Comparison of ENCODE assay signal across 8 mouse cellular contexts in the genomic region with DNA sequence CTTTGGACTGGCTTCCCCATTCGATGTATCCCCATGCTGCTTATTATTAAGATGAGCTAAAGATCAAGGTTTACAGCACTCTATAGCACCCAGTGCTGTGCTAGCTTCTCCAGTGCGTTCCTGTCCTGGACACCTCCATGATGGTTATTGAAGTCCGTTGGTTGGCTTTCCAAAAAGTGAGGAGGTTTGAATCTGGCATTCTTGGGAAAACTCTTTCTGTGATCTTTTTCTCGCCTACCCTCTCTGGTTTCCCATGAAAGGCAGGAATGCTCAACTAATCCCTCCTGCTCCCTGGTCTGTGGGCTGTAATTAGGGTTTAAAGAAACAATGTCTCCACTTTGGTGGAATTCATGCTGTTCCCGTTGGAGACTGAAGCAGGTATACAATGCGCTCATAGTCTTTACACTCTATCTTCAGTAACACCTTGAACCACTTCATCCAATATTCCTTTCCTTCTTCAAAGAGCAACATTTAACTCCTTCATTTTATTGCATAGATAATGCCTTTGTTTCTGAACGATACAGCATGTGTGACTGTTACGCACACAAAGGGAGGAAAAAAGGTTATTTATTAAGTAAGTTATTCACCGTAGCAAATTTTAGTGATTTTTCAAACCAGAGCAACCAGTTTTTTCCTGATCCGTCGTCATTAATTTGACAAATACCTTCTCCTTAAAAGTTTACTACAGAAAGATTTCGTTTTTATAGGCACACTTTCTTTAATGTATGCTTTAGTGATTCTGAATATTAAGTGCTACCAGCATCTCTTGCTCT. TPM values are rescaled to one million over a fixed set of nuclear protein-coding genes. Genes with fewer than 3 reads are reported as not detected.
DNase-seq lines count a peak whose midpoint lies in the region; ATAC-seq lines count a peak whose summit lies in the region.

No protein-coding gene starts in this region.

- no peak for DNase-seq in kidney, adult 11 months
- peak; percentile 37 for DNase-seq in limb, embryonic 10.5 days (ENCODE audit: low spot score)
- no peak for DNase-seq in thymus, postnatal 10 days (ENCODE audit: low spot score in 2 of 2)
- DNase-seq in frontal cortex, postnatal 10 days (ENCODE audit: low spot score in 2 of 2) = no peak

- peaks cover 3% of the 10 kb centered on the region; the same call in 1 of the 2 replicates for H3K27me3 ChIP-seq in kidney, embryonic 15.5 days
- no peaks in the 10 kb centered on the region for H3K27me3 ChIP-seq in limb, embryonic 10.5 days (ENCODE audit: low read depth, poor library complexity, severe bottlenecking)
- H3K27me3 ChIP-seq in neural tube, embryonic 15.5 days (replicated peaks) = no peaks in the 10 kb centered on the region
- peaks cover 6% of the 10 kb centered on the region; the same call in 1 of the 2 replicates for H3K27me3 ChIP-seq in liver, embryonic 12.5 days (replicated peaks)

- no peak overlapping the region for H3K27ac ChIP-seq in kidney, embryonic 15.5 days
- peak overlapping the region; percentile 84 for H3K27ac ChIP-seq in limb, embryonic 10.5 days
- peak overlapping the region; percentile 66 for H3K27ac ChIP-seq in neural tube, embryonic 15.5 days (replicated peaks)
- H3K27ac ChIP-seq in liver, embryonic 12.5 days = no peak overlapping the region

- no peaks in the 10 kb centered on the region for H3K36me3 ChIP-seq in kidney, embryonic 15.5 days
- H3K36me3 ChIP-seq in limb, embryonic 10.5 days = no peaks in the 10 kb centered on the region
- H3K36me3 ChIP-seq in neural tube, embryonic 15.5 days = no peaks in the 10 kb centered on the region
- H3K36me3 ChIP-seq in liver, embryonic 12.5 days = no peaks in the 10 kb centered on the region

- H3K9me3 ChIP-seq in kidney, embryonic 15.5 days (replicated peaks) = no peaks in the 10 kb centered on the region
- H3K9me3 ChIP-seq in limb, embryonic 10.5 days (replicated peaks) = no peaks in the 10 kb centered on the region
- no peaks in the 10 kb centered on the region for H3K9me3 ChIP-seq in neural tube, embryonic 15.5 days (replicated peaks)
- H3K9me3 ChIP-seq in liver, embryonic 12.5 days (replicated peaks) = no peaks in the 10 kb centered on the region

- 41% methylated on average over 12 of the region's 12 CpGs for WGBS in kidney, embryonic 15.5 days
- WGBS in limb, embryonic 10.5 days = 54% methylated on average over 12 of the region's 12 CpGs
- WGBS in neural tube, embryonic 15.5 days = 38% methylated on average over 12 of the region's 12 CpGs
- WGBS in liver, embryonic 12.5 days (ENCODE audit: insufficient replicate concordance) = 51% methylated on average over 12 of the region's 12 CpGs

- peaks cover 32% of the 10 kb centered on the region for H3K4me1 ChIP-seq in kidney, embryonic 15.5 days
- peaks cover 34% of the 10 kb centered on the region for H3K4me1 ChIP-seq in limb, embryonic 10.5 days
- peaks cover 37% of the 10 kb centered on the region for H3K4me1 ChIP-seq in neural tube, embryonic 15.5 days
- peaks cover 19% of the 10 kb centered on the region for H3K4me1 ChIP-seq in liver, embryonic 12.5 days

- no peak overlapping the region for H3K9ac ChIP-seq in kidney, embryonic 15.5 days
- H3K9ac ChIP-seq in neural tube, embryonic 15.5 days (replicated peaks) = no peak overlapping the region
- H3K9ac ChIP-seq in liver, embryonic 12.5 days = no peak overlapping the region

- peak overlapping the region; percentile 35; the same call in 1 of the 2 replicates for H3K4me2 ChIP-seq in kidney, embryonic 15.5 days
- peak overlapping the region; percentile 50 for H3K4me2 ChIP-seq in neural tube, embryonic 15.5 days
- H3K4me2 ChIP-seq in liver, embryonic 12.5 days = no peak overlapping the region

- no peak overlapping the region for H3K4me3 ChIP-seq in kidney, embryonic 15.5 days (replicated peaks)
- H3K4me3 ChIP-seq in limb, embryonic 10.5 days = 0 out of 2 replicates have a peak overlapping the region, but pooled peaks have one; percentile 3
- H3K4me3 ChIP-seq in neural tube, embryonic 15.5 days (replicated peaks) = peak overlapping the region; percentile 14; the same call in 1 of the 2 replicates
- no peak overlapping the region for H3K4me3 ChIP-seq in liver, embryonic 12.5 days

- no peak for ATAC-seq in kidney, embryonic 15.5 days (replicated peaks; ENCODE audit: low FRiP score)
- peak; percentile 26; the same call in 1 of the 2 replicates for ATAC-seq in erythroid progenitor cell, adult 5-6 weeks (replicated peaks; ENCODE audit: low FRiP score, poor library complexity, severe bottlenecking)
- ATAC-seq in neural tube, embryonic 15.5 days (ENCODE audit: low FRiP score) = 0 out of 2 replicates have a peak, but pooled peaks have one; percentile 16
- no peak for ATAC-seq in liver, embryonic 12.5 days

RNA-seq across cellular contexts. Expression of gene Krr1, which starts 47.6 kb away (rescaled TPM):
- 50.0 and 52.8 TPM in 2 replicates for polyA plus RNA-seq in kidney, embryonic 15.5 days (2015; fragmentation: Nextera tagmentation; extraction: Ambion mirVana)
- total RNA-seq in erythroid progenitor cell, adult 5-6 weeks (2015; ENCODE audit: low replicate concordance) = 16.8 and 21.6 TPM in 2 replicates
- total RNA-seq in erythroid progenitor cell, adult 5-6 weeks (2017; ENCODE audit: low replicate concordance) = 6.3 and 12.6 TPM in 2 replicates
- polyA plus RNA-seq in limb, embryonic 10.5 days (2016; fragmentation: Nextera tagmentation; extraction: Ambion mirVana) = 53.3 and 58.7 TPM in 2 replicates
- 31.2 and 34.8 TPM in 2 replicates for polyA plus RNA-seq in neural tube, embryonic 15.5 days (2015; fragmentation: Nextera tagmentation; extraction: Ambion mirVana)
- polyA plus RNA-seq in liver, embryonic 12.5 days (2016; fragmentation: Nextera tagmentation; extraction: Ambion mirVana) = 37.1 and 40.0 TPM in 2 replicates

Comparison
In these comparisons a context has a peak if more than half of its experiments do, and no peak if none do; other contexts are left out.
1. ATAC-seq: peak in erythroid progenitor cell, adult 5-6 weeks (single experiment) and neural tube, embryonic 15.5 days (single experiment); none in kidney, embryonic 15.5 days (single experiment) and liver, embryonic 12.5 days (single experiment).
2. H3K27ac ChIP-seq: peak in limb, embryonic 10.5 days (single experiment) and neural tube, embryonic 15.5 days (single experiment); none in kidney, embryonic 15.5 days (single experiment) and liver, embryonic 12.5 days (single experiment).
3. H3K4me3 ChIP-seq: peak in limb, embryonic 10.5 days (single experiment) and neural tube, embryonic 15.5 days (single experiment); none in kidney, embryonic 15.5 days (single experiment) and liver, embryonic 12.5 days (single experiment).